Mouse (Mus musculus) heart, embryonic 11.5 days (tissue): ENCODE results near the gene R3hdm4. TPM values are rescaled to one million over a fixed set of nuclear protein-coding genes. Genes with fewer than 3 reads are reported as not detected.

ENCODE experiments used
- ATAC-seq: fragments of 200-750 bp; cut with Nextera tagmentation; replicated peaks from 2 replicates; pipeline ENCODE4 v1.8.0; 2017; ENCODE audit warnings: moderate library complexity; ENCODE audit not compliant: insufficient number of reproducible peaks, low FRiP score, low TSS enrichment
- H3K27ac ChIP-seq: fragments of 300-500 bp; sonication (generic); 2 replicates; pipeline ENCODE4 v1.5.1; 2014; ENCODE audit warnings: mild to moderate bottlenecking, low read depth, low read length
- H3K27me3 ChIP-seq: fragments of 300-500 bp; sonication (generic); 2 replicates; pipeline ENCODE4 v1.6.1; 2014; ENCODE audit warnings: mild to moderate bottlenecking, low read length, mixed read lengths; ENCODE audit not compliant: control insufficient read depth, insufficient read depth
- H3K36me3 ChIP-seq: fragments of 300-500 bp; sonication (generic); 2 replicates; pipeline ENCODE4 v1.6.1; 2014; ENCODE audit warnings: mild to moderate bottlenecking, low read length, moderate library complexity, mixed read lengths; ENCODE audit not compliant: control insufficient read depth, insufficient read depth
- H3K4me1 ChIP-seq: fragments of 300-500 bp; sonication (generic); 2 replicates; pipeline ENCODE4 v1.6.1; 2014; ENCODE audit warnings: low read length; ENCODE audit not compliant: control insufficient read depth, insufficient read depth
- H3K4me2 ChIP-seq: fragments of 300-500 bp; sonication (generic); 2 replicates; pipeline ENCODE4 v1.6.1; 2014; ENCODE audit warnings: mild to moderate bottlenecking, moderate library complexity
- H3K4me3 ChIP-seq: fragments of 300-500 bp; sonication (generic); 2 replicates; pipeline ENCODE4 v1.5.1; 2014; ENCODE audit warnings: low read depth, low read length
- H3K9ac ChIP-seq: fragments of 300-500 bp; sonication (generic); 2 replicates; pipeline ENCODE4 v1.6.1; 2014; ENCODE audit warnings: mild to moderate bottlenecking, low read depth, low read length, moderate library complexity
- H3K9me3 ChIP-seq: fragments of 300-500 bp; sonication (generic); replicated peaks from 2 replicates; pipeline ENCODE4 v1.6.1; 2016; ENCODE audit warnings: low read length; ENCODE audit not compliant: control insufficient read depth
- WGBS: fragments of 180-500 bp; shearing (Covaris S2); extraction: QIAGEN DNeasy Blood & Tissue Kit; methylation state at CpG from one replicate; pipeline ENCODE4 v1.1.7; 2014; ENCODE audit not compliant: insufficient replicate concordance; 5-methylcytosine and 5-hydroxymethylcytosine counted together
- polyA plus RNA-seq: library from polyadenylated mRNA; unstranded; fragments of >200 nt; fragmentation: Nextera tagmentation; extraction: Ambion mirVana; gene quantifications from 2 replicates; pipeline ENCODE4 v1.2.1, GENCODE M21; 2014

The R3hdm4 gene
- polyA plus RNA-seq, 1 experiment from 2014 or later, result 87.6 TPM

GRCm38 (mm10) chr10:79877757-79878156, 43.3 kb downstream of the R3hdm4 start:
- WGBS, result 57% methylated on average over 12 of the region's 12 CpGs
- Histone ChIP-seq H3K27ac (no peak overlapping the region), H3K4me3 (no peak overlapping the region), H3K4me1 (peaks cover 25% of the 10 kb centered on the region), H3K9me3 (no peaks in the 10 kb centered on the region), H3K4me2 (no peak overlapping the region), H3K36me3 (no peaks in the 10 kb centered on the region), H3K9ac (no peak overlapping the region), H3K27me3 (peaks cover 15% of the 10 kb centered on the region)
- ATAC-seq, result no peak

- peaks cover 12% of the 10 kb centered on the region for H3K27me3 ChIP-seq
- peaks cover 20% of the 10 kb centered on the region for H3K4me1 ChIP-seq
- no peak overlapping the region for H3K4me3 ChIP-seq
- H3K9ac ChIP-seq, result no peak overlapping the region
- no peak overlapping the region for H3K27ac ChIP-seq
- no peak for ATAC-seq
- no peaks in the 10 kb centered on the region for H3K36me3 ChIP-seq
- no peaks in the 10 kb centered on the region for H3K9me3 ChIP-seq
- no peak overlapping the region for H3K4me2 ChIP-seq
- 36% methylated on average over 1 of the region's 1 CpGs for WGBS
Measured at GRCm38 (mm10) chr10:79877174-79877573, 43.8 kb downstream of the R3hdm4 start.

DNA sequence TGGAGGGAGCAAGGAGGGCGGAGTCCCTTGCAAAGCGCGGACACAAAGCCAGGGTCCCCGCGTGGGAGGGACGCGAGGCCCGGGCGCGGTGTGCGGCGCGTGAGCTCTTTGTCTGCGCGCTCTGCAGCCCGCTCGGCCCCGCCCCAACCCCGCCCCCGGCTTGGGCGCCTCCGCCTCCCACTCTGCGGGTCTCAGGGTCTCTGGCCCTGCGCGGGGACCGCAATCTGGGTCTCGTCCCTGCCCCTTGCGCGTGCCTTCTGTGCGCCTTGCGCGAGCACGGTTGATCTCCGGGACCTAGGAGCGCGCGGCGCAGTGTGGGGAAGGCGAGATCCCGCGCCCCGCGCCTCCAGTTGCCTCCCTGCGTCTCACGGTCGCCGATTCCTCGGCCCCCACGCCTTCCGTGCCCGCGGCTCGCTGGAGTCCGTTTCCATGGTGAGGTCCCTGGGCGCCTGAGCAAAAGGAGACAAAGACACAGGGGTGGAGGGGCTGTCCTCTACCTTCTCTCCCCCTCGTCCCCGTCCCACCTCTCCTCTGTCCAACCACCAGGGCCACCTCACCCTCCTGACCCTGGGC, 46.6 kb downstream of the R3hdm4 start, which contains the start of the genes Prtn3 and Plppr3:
Gene Prtn3, plus strand, starts transcription at position 187 of the 573 bp plus-strand sequence.
Gene Plppr3, minus strand, starts transcription at position 345 of the 573 bp plus-strand sequence.
- Histone ChIP-seq H3K4me3 (peak within 1 kb of the TSS; percentile 69), H3K27ac (no peak within 1 kb of the TSS), H3K4me2 (peak within 1 kb of the TSS; percentile 74), H3K36me3 (no peaks in the 10 kb centered on the region), H3K9me3 (no peaks in the 10 kb centered on the region), H3K9ac (peak within 1 kb of the TSS; percentile 64), H3K4me1 (peaks cover 9% of the 10 kb centered on the region), H3K27me3 (peaks cover 8% of the 10 kb centered on the region; the same call in 1 of the 2 replicates)
- WGBS, result 0% methylated on average over 42 of the region's 57 CpGs
- peak; percentile 50 for ATAC-seq

DNA sequence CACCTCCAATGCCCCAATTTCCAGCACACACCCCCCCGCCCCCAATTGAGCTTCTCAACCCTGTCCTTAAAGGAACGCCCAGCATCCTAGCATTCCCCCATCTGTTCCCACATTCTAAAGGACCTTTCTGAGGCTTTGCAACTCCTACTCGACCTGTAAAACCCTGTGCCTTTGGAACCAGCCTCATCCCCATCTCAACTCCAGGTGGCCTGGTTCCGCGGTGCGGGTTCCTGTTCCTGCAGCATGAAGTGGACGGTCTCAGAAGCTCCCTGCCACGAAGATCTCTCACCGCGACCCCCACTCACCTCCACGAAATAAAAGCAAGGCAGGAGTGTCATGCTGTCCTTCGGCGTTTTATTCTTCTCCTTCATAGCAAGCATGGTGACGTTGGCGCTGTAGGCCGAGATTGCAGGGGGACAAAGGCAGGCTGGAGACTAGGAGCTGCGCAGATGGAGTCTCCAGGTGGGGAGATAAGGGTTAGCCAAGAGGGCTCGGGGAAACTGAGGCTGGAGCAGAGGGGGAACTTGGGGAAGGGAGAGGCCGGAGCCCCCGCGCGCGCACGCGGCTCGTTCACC, 47.2 kb downstream of the R3hdm4 start:
- H3K4me2 ChIP-seq, result peak overlapping the region; percentile 74
- peaks cover 8% of the 10 kb centered on the region; the same call in 1 of the 2 replicates for H3K27me3 ChIP-seq
- H3K36me3 ChIP-seq, result no peaks in the 10 kb centered on the region
- H3K9me3 ChIP-seq, result no peaks in the 10 kb centered on the region
- no peak overlapping the region for H3K27ac ChIP-seq
- WGBS, result 6% methylated on average over 19 of the region's 26 CpGs
- peak overlapping the region; percentile 64 for H3K9ac ChIP-seq
- no peak for ATAC-seq
- peak overlapping the region; percentile 69 for H3K4me3 ChIP-seq
- peaks cover 8% of the 10 kb centered on the region for H3K4me1 ChIP-seq

DNA sequence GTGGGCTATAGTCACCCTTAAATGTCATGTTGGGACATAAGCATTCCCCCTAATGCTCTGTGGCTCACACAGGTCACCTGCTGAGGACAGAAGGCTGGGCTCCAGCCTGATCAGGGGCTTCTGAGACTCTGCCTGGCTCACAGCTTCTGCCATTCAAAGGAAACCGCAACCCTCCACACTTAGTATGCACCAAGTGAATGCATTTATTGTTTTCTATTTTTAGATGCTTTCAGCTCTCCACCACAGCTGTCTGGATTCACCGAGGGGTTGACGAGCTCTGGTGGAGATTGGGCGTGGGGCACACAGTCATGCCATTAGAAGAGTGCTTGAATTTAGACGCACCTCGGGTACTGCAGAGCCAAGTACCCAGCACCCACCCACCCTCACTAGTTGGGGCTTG, 47.7 kb downstream of the R3hdm4 start:
- Histone ChIP-seq H3K4me2 (peak overlapping the region; percentile 74), H3K27me3 (peaks cover 8% of the 10 kb centered on the region; the same call in 1 of the 2 replicates), H3K36me3 (no peaks in the 10 kb centered on the region), H3K4me1 (peaks cover 8% of the 10 kb centered on the region), H3K9ac (peak overlapping the region; percentile 64; the same call in 1 of the 2 replicates), H3K4me3 (peak overlapping the region; percentile 69), H3K9me3 (no peaks in the 10 kb centered on the region), H3K27ac (no peak overlapping the region)
- WGBS, result 12% methylated on average over 6 of the region's 6 CpGs
- no peak for ATAC-seq

DNA sequence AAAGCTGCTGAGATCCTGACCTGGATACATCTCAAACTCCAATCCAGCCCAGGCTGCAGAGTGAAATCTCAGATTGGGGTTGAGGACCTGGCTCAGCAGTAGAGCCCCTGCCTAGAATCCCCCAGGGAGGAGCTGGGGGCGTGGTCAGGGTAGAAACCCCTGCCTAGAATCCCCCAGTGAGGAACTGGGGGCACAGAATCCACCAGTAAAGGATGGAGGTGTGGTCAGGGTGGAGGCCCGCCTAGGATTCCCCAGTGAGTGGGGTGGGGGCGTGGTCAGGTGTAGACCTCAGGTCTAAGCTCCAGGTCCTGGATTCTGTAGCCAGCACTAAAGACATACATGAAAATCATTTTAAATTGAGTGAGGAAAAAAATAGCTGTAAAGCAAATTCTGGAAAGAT, 48.1 kb downstream of the R3hdm4 start:
- no peak overlapping the region for H3K4me3 ChIP-seq
- H3K4me2 ChIP-seq, result no peak overlapping the region; the same call in 1 of the 2 replicates

DNA sequence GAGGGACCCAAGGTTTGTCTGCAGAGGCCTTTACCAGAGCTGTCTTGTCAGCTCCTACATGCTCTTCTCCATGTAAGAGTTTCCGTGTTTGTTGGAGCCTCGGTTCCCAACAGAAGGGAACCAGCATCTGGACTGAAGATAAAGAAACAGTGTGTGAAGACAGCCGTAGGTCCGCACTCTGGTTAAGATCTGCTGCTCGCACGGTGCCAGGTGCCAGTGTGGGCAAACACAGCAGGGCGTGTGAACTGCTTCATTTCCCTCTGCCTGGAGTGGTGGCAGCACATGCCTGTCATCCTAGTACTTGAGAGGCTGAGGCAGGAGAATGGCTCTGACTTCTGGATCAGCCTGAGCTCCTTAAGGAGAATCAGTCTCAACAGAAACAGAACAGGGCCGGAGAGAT, 49.2 kb downstream of the R3hdm4 start:
- peaks cover 8% of the 10 kb centered on the region for H3K4me1 ChIP-seq
- no peaks in the 10 kb centered on the region for H3K9me3 ChIP-seq
- H3K9ac ChIP-seq, result no peak overlapping the region
- no peak overlapping the region for H3K4me2 ChIP-seq
- no peak overlapping the region for H3K27ac ChIP-seq
- H3K36me3 ChIP-seq, result no peaks in the 10 kb centered on the region
- no peak overlapping the region for H3K4me3 ChIP-seq
- 80% methylated on average over 8 of the region's 8 CpGs for WGBS
- H3K27me3 ChIP-seq, result peaks cover 8% of the 10 kb centered on the region; the same call in 1 of the 2 replicates
- ATAC-seq, result no peak

More for the DNA sequence above, 48.1 kb downstream of the R3hdm4 start:
- H3K4me1 ChIP-seq, result peaks cover 8% of the 10 kb centered on the region
- H3K27me3 ChIP-seq, result peaks cover 8% of the 10 kb centered on the region; the same call in 1 of the 2 replicates
- ATAC-seq, result no peak
- no peak overlapping the region for H3K27ac ChIP-seq
- WGBS, result 47% methylated on average over 3 of the region's 3 CpGs
- no peaks in the 10 kb centered on the region for H3K9me3 ChIP-seq
- no peak overlapping the region for H3K9ac ChIP-seq
- H3K36me3 ChIP-seq, result no peaks in the 10 kb centered on the region

DNA sequence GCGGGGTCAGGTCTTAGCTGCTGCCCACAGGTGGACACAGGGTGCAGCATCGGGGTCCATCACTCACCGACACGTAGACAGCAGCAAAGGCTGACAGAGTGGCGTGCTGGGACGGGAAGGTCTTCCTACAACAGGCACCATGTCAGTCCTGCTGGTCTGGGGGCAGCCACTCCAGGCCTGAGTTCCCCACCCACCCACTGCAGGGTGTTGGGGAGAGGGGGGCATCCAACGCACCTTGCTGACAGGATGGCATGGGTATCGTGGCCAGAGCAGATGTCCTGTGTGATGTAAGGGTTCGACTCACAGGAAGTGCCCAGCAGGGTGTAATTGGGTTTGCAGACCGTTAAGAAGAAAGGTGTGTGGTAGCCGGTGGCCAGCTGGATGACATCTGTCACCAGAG, 54.4 kb downstream of the R3hdm4 start:
- H3K9me3 ChIP-seq, result no peaks in the 10 kb centered on the region
- no peak overlapping the region for H3K9ac ChIP-seq
- no peaks in the 10 kb centered on the region for H3K27me3 ChIP-seq
- 78% methylated on average over 11 of the region's 11 CpGs for WGBS
- no peak overlapping the region for H3K4me2 ChIP-seq
- H3K36me3 ChIP-seq, result peaks cover 17% of the 10 kb centered on the region
- ATAC-seq, result no peak
- H3K27ac ChIP-seq, result no peak overlapping the region
- H3K4me1 ChIP-seq, result no peaks in the 10 kb centered on the region
- H3K4me3 ChIP-seq, result no peak overlapping the region
